Mouse (Mus musculus) left cerebral cortex, adult 18-20 months (tissue): ENCODE results near the gene Slc10a7. TPM values are rescaled to one million over a fixed set of nuclear protein-coding genes. Genes with fewer than 3 reads are reported as not detected.

ENCODE experiments used
- DNase-seq, 2 experiments: peaks; one replicate each; pipeline ENCODE4 v3.0.0; 2021 to 2022; ENCODE audit warnings: low spot score in 2 of 2, mixed read lengths in 1 of 2
- total RNA-seq, 2 experiments: library from RNA; stranded (reverse); gene quantifications; 2 replicates each; pipeline ENCODE4 v1.2.3; 2021

Gene Slc10a7
- total RNA-seq, 2 experiments from 2014 or later: 6.2 to 10.5 TPM

DNA sequence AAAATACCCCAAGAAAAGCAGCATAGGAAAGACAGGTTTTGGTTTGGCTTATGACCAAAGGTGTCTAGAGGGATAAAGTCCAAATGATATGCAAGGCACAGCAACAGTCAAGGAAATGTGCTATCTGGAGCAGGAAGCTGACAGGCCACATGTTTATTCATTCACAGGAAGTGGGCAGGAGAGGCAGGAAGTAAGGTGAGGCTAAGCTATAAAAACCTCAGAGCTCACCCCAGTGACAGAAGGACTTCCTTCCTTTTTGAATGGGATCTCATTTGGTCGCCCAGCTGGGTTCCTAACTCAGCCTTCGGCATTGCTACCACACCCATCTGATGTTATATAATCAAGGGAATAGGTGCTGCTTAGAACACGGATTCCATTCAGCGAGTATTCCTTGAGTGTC, 113.2 kb downstream of the Slc10a7 start:
- no peak for DNase-seq

DNA sequence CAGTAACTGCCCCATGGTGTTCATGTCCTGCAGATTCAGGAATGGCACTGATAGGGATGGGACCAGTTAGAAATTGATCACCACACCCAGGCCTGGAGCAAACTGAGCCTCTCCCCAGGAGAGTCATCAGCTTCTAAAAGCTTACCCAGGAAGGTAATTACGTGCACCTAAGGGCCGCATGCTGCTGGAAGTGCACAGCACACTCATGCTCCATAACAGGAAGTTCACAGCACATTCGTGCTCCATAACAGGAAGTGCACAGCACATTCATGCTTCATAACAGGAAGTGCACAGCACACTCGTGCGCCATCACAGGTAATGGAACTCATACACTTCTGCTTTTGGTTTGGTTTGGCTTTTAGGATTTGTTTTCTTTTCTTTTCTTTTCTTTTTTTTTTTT, 114.8 kb downstream of the Slc10a7 start:
- no peak for DNase-seq

DNA sequence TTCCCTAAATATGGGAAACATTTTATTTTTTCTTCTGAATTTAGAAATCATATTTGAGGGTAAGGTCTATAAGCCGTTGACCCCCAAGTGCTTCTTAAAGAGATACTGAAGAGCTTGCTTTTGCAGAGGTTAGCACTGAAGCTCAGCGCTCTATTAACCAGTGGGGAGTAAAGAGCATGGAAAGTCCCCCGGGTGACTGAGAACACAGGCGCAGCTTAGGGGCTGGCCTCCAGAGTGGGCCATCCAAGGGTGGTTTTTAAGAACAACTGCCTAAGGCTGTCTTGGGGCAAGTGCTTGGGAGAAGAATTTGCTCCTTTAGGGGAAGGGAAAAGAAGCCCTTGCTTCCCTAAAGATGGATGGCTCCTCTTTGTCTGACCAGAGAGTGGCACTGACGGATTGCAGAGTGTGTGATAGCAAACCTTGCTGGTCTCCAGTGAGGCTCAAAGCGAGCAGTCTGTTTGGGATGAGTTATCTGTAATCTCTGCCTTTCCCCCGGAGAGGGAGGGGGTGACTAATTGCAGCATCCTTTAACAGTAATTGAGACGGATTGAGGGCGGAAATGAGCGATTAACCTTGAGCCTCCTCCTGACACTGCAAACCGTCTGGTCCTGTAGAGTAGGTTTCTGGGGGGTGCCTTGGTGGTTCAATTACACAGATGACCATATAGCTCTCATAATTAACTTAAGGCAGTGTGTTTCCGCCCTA, 115.7 kb downstream of the Slc10a7 start:
- no peak for DNase-seq

DNA sequence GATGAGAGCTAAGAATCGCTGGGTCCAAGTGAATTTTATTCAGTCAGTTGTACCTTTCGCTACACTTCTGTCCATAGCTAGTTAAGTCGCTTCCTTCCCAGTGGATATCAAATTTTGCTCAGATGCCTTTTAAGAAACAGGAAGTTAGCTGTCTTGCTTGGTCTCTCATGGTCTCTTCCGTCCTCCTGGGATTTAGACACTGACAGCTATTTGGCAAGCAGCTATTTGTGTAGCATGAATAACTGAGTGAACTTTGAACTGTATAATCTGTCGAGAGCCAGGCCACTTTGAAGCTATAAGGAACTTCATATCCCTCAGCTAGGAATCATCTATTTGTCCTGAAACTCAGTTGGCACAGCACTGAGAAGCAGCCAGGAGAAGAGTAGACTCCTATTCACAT, 117.5 kb downstream of the Slc10a7 start:
- no peak for DNase-seq

DNA sequence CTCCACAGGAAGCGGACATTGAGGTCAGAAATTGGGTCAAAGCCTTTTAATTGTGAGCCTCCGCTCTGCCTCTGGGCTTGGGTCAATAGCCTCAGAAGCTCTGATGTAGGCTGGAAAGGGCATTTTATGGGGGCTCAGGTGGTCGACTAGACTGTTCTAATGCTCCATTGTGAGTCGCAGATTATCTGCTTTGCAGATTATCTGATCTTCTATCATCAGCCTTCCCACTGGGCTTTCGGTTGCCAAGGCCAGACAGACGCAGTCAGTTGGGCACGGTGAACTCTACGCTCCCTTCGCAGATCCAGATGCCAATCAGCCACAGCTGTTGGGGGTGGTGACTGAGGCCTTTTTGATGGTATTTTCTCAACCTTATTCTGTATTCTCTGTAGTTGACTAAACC, 118.6 kb downstream of the Slc10a7 start:
- no peak for DNase-seq

DNA sequence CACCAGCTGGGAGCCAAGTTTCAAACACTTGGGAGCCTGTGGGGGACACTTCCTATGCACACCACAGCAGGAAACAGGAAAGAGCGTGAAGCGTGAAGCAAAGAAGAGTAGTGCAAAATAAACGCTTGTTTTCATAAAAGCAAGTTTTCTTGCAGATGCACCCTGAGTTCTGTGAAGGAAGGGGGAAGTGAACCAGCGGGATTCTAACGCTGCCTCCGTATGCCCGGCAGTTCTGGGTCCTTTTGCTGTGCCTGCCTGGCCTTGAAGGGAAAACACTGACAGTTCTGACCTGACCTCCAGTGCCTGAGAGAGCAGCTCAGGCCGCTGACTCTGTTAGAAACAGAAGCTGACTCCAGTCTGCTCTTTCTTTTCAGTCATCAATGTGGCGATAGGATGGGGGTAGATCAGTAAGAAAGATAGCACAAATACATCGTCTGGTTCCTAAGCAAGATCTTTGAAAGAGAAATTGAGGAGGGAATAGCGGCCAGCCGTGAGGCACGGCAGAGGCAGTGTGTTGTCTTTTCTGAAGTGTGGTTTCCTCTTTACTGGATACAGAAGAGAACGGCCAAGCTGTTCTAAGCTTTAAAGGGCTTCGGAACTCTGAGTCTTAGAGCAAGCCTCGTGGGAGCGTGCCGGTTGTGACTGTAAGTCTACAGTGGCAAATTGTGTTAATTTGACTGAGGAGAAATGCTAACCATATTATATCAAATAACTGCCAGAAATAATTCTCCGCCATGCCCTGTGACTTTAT, 121.4 kb downstream of the Slc10a7 start:
- DNase-seq: no peak

DNA sequence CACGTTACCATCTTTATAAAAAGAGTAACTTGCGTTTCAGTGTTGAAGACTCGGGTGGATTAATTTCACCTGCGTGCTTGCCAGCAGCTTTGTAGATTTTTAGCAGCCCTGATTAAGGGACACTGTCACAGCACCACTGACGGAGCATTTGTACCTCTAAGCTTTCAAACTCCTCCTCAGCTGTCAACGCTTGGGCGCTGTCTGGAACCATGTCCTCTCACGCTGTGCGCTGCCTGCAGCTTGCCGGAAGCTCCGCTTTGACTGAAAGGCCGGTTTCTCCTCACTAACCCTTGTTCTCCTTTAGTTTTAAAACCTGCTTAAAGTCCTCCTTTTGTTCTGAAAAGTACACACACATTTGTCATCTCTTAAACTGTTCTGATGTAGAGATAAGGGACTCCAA, 123.9 kb downstream of the Slc10a7 start:
- no peak for DNase-seq

DNA sequence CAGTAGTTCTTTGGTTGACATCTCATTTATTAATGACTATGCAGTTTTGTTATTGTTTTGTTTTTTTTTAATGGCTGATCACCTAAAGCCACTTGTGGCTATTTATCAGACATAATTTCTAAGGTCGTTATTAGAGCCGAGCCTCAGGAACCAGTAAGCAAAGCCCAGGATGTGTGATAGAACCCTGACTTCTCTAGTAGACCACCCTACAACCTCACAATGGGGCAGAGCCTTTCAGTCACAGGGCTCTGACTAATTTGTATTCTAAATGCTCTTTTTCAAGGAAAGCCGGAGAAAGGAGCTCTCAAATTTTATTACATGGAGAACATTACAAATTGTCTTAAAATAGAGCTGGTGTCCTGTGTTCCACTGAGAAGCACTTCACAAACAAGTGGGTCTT, 124.9 kb downstream of the Slc10a7 start:
- DNase-seq: no peak

DNA sequence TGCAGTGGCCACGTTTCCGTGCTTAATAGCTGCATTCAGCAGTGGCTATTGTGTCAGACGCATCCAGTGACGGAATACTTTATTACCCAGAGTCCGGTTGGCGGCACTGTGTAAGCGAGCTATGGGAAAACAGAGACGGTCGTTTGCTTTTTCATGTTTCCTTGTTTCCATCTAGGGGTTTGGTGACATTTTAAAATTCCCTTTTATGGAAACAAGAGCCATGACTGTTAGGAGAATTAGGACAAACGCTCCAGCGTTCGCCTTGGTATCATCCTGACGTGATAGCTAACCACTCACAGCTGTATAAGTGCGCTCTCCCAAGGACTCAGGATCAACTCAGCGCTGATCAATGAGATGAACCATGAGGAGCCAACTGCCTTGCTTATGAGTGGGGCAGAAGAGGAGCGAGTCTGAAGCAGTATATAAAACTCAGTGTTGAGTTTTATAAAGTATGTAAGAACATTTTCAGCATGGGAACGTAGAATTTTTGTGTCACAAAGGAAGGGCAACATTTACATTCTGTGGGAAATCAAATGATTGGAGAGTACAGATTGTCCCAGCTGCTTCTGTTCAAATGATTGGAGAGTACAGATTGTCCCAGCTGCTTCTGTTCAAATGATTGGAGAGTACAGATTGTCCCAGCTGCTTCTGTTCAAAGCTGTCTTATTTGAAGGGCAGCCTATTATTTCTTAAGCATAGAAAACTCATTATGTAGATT, 125.5 kb downstream of the Slc10a7 start:
- no peak for DNase-seq

DNA sequence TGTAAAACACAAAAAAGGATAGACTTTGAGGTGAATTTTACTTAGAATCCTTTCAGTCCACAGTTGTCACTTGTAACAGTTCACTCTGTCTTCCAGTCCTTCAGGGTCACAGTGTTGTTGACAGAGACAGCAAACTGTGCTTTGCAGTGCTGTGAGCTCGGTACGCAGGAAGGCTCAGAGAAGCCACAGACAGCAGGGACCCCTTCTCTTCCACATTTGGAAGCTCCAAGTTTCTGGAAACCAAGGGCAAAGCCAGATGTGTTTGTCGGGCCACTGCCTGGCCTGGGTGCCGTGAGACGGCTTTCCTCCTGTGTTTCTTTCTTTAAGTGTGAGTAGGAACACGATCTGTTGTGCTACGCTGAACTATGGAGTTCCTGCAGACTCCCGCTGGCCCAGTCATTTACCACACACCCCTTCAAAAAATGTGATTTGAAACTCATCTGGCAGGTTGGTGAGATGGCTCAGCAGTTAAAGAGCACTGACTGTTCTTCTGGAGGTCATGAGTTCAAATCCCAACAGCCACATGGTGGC, 126.2 kb downstream of the Slc10a7 start:
- DNase-seq: no peak

DNA sequence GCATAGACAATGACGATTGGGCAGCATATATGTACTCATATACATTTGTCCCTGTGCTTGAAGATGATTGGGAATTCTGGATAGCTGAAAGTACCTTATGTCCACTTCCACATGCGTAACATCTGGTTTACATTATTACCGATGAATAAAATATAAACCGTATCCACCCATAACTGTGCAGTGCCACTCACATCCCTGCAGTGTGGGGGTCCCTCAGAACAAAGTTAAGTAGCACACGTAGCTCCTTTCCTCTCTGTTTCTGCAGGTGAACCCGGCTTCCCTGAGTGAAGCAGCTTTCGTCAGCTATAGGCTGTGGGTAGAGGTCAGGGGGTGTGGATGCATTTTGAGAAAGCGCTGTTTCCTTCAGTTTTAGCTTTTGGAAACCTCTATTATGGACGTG, 132.8 kb downstream of the Slc10a7 start:
- DNase-seq: no peak

DNA sequence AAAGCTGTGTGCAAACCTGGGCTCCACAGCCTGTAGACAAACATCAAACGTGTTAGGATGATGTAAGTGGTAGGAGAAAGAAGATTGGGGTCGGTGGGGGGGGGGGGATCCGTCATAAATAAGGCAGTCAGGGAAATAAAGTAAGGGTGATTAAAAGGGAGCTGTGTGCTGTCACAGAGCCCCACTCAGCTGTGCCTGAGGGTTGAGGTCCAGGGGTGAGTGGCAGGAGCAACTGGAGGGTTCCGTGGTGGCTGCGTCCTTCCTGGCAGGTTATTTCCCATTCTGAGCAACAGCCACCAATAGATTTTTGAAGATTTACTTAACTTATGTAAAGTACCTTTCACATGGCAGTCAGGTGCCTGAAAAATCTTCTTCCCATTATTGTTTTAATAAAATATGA, 133.2 kb downstream of the Slc10a7 start:
- DNase-seq: no peak

DNA sequence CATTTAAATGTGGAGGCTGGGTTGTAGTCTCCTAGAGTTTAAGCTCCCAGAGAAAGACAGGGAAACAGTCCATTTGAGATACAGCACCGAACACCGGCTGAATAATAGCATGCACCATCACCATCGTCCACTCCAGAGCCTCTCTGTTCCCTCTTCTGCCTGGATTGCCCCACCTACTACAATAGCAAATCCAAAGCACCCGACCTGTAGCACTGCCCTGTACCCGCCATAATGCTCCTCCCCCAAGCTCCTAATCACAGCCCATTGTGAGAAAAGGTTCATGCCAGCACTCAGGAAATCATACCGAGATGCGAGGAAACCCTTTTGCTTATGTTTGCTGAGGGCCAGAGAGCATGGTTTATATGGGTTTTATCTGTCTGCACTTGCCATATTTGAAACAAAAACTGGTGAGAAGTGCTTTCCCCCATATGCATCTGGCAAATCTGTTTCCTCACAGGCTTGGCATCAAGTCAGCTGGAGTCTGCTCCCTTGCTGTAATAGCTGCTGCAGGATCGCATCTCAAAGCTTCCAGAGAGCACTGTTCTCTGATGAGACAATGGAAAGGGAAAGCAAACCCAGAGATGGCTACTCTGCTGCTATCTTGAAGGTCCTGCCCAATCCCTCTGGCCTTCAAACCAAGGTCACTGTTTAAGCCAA, 138.0 kb downstream of the Slc10a7 start:
- DNase-seq: peak; percentile 13 to 33

DNA sequence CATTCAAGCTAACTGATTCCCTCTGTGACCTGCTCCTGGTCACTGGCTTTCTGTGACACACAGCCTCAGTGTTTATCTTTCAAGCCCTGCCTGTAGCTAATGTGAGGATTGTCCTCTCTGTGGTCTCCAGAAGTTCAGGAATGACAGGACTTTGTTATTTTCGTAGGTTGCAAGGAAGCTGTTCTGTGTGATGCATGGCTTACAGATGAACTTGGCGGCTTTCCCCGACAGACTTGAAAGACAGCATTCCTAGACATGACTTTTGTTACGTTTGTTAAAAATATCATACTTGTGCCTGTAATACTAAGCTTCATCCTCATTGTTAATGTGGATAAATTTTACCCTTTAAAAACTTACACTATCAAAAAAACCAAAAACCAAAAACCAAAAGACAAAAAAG, 138.7 kb downstream of the Slc10a7 start:
- DNase-seq: no peak

DNA sequence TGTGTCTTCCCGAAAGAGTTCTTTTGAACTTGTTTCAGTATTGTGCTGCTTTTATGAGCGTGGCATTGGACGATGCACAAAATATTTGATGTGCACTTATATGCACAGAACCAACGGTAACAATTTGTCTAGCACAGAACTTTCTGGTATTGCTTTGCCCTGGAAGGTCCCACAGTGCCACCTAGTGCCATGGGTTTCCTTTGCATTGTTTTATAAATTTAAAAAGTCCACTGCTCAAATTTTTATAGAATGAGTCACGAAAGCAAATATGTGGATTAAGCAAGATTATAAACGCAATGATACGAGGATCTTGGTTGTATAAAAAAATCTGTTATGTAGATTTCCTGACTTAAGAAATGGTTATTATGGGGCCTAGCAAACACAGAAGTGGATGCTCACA, 139.8 kb downstream of the Slc10a7 start:
- peak; percentile 70 to 74 for DNase-seq

DNA sequence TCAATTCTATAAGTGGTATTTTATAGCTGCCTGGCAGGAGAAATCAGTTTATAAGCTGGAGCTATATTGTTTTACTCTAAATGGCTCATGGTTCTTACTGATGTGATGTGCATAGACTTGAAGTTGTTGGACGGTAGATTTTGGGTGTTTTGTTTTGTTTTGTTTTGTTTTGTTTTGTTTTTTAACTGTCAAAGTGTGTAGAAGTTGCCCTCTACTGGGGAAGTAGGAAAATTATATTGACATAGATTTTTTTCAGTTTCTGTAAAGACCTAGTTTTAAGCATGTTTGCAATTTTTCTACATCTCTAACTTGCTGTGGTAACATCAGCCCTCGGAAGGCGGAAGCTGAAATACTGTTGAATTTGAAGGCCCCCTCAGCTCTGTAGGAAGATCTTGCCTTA, 142.5 kb downstream of the Slc10a7 start:
- no peak for DNase-seq

DNA sequence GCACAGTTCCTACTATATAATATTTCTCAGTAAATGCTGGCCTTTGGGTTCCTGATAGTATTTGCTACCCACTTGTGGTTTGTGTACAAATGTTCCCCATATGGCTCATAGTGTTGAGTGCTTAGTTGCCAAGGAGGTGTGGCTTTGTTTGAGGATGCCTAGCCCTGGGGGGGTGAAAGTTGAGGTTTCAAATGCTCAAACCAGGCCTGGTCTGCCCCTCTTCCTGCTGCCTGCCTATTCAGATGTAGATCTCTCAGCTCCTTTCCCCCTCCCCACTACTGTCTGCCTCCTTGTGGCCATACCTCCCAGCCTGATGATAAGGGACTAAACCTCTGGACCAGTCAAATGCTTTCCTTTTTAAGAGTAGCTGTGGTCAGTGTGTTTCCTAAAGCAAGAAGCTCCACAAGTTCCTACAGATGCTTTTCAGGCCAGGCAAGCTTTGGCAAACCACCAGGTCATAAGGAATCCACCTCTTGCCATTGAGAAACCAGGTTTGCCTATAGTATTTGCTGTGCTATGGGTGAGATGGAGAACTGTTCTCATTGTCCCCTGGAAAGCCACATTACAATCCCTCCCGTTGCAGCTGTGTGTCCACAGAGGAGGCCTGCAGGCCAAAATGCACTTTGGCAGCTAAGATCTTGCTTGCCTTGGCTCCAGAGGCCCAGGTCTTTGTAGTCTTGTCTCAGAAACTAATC, 146.4 kb downstream of the Slc10a7 start:
- no peak for DNase-seq

DNA sequence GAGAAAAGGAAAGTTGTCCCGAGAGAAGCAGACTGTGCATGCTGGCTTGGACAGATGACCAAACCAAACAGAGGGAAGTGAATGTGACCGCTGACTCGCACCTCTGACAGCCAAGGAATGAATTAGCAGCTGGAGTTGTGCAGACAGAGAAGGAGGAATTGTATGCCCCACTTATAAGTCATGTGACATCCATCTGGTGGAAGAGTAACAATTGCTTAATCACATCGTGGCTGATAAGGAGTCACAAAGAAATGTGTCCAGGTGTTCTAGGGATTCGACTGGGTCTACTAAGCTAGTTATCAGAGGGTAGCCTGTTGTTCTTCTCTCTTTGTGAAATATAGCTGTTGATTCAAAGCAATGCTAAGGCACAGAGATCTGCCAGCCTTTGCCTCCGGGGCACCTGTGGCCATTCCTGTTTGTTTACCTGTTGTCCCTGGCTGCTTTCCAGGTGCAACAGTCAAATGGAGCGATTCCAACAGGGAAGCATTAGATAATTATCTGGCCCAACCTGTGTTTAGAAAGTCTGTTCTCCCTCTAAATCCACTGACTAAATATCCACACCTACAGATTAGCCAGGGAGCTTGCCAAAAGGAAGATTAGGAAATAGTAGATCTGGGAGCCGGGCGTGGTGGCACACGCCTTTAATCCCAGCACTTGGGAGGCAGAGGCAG, 147.7 kb downstream of the Slc10a7 start:
- no peak for DNase-seq

DNA sequence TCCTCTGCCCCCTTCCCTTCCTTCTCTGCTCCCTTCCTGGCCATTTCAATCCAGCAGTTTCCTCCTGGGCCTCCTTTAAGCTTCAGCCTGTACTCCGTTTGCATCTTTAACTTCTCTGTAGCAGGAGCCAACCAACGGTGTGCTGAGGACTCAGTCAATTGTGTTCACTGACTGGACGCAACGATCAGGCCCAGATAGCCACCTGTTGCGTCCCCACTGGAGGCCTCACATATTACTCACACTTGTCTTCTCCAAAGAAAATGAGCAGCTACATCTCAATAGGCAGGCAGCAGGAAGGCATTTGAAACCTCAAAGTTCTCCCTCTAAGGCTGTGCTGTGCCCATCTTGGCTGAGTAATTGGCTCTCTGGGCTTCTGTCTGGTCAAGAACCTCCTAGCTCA, 149.0 kb downstream of the Slc10a7 start:
- no peak for DNase-seq

DNA sequence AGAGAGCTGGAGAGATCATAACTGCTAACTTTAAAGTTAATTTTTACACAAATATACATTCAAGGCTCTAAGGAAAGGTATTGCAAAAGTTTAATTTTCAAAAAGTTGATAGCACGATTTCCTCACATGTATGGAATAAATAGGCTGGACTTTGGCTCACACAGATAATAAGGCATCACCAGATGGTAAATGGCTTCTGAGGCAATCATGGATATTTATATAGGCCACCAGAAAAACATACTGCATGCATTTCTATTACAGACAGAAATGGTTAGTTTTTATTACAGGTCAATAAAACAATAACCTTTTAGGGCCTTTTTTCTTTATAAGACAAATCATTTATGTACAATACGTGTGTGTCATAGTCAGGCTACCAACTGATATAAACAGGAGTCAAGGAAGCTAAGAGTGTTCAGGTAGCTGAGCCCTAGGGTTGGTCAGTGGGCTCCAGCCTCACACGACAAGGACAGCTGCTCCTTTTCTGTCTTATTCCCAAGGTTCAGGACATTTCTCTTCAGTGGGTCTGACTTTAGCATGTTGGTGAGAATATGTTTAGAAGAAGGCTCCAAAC, 150.6 kb downstream of the Slc10a7 start:
- DNase-seq: no peak
